Mouse (Mus musculus) liver, adult 2 months (tissue): ENCODE measurements around the gene Sh3gl2.

Experiments used
- CTCF ChIP-seq: fragments of 200-500 bp; IDR thresholded peaks from 2 replicates; pipeline ENCODE4 v1.5.1; 2011; ENCODE audit warnings: low read depth, low read length, control low read depth
- POLR2A ChIP-seq: fragments of 200-500 bp; IDR thresholded peaks from 2 replicates; pipeline ENCODE4 v1.6.1; 2011; ENCODE audit warnings: low read length, control low read depth; ENCODE audit not compliant: insufficient read depth; ENCODE audit errors: extremely low read depth

- TF ChIP-seq CTCF = no peak
- no peak for TF ChIP-seq POLR2A
Observed at GRCm38 (mm10) chr4:85291296-85291695, 86.4 kb downstream of the Sh3gl2 start.
